Mouse (Mus musculus) adrenal gland, adult (tissue): ENCODE results near the gene Ulbp1.
"Not testable (repeated sequence)": the region's sequence is repeated elsewhere in the genome, so short reads cannot be mapped to it uniquely, and the experiment has no call there.

Source experiments
- DNase-seq, 2 experiments: peaks; one replicate each; pipeline ENCODE4 v3.0.0; 2022 to 2023; ENCODE audit warnings: low spot score in 1 of 2; ENCODE audit not compliant: inconsistent age in 2 of 2

Ulbp1 gene

DNA sequence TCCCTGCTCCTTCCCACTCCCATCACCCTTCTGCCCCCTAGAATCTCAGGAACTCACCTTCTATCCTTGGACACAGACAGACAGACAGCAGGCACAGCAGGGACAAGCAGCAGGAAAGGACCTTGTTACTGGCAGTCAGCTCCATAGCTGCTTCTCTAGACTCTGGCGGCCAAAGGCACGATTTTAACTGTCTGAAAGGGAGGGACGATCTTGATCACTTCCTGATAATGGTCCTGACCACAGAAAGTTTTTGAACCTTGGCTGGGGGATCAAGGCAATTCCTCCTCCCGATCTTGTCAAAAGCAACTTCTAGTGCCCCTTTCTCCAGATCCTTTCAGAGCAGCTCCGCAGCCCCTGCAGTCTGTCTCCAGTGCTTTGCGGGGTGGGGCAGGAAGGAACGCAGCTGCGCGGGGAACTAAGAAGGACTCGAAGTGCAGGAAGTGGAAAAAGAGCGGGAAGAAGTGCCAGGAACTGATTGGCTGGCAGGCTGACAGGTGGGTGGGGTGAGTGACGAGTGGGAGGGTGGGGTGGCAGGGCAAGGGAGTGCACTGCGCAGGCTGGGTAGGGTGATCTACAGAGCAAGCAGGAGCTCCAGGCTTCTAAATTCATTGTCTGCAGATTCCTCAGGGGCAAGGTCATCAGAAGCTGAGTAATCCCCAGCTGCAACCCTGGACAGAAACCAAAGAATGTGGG, at the start of gene Ulbp1:
Ulbp1 (minus strand) TSS at position 442 of the 693 bp plus-strand sequence.
- DNase-seq: peak; percentile 87 to 95

DNA sequence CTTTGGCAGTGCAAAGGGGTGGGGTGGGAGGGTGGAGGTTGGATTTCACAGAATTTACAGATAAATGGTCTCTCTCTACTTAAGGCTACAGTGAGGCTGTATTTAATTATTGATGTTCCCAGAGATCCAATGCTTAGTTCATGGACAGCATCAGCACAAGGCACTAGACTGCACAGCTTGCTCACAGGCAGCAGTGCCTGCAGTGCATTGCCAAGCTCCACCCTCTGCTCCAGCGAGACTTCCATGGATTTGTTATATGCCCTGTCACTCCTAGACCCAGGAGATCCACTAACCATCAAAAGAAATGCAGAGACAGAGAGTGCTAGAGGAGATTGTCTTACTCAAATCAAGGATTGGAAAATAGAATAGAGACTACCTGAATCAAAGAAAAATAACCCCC, 24.7 kb upstream of the Ulbp1 start:
- not testable (repeated sequence) for DNase-seq

DNA sequence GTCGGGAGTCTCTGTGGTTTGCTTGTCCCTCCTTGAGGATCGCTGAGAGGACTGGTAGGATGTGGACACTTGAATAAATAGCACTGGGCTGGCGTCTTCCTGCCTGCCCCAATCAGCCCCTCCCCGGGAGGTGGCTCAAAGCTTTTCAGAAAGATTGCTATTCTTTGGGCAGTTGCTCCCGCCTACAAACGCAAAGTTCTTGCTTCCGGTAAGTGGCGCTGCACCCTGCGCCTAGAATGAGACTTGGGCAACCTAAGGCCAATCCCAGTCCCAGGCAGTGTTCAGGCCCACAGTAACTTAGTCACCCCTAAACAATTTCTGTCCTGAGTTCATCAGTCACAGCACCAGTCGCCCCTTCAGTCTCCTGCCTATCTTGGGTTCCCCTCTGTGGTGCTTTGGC, 18.9 kb upstream of the Ulbp1 start:
- peak; percentile 41 to 87 for DNase-seq

DNA sequence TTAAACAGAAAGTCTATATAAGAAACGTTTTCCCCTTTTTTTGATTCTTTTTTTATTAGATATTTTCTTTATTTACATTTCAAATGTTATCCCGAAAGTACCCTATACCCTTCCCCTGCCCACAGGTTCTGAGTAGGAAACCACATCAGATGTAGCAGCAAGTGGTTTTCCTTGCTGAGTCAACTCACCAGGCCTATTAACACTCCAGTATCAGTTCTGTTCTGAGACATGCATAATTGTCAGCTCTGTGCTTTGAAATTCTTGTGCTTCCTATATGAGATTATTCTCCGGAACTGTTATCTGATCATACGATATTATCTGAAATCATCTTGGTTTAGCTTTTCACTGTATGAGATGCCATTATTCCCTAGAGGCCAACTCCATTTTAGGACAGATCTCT, 10.2 kb upstream of the Ulbp1 start:
- no peak for DNase-seq

DNA sequence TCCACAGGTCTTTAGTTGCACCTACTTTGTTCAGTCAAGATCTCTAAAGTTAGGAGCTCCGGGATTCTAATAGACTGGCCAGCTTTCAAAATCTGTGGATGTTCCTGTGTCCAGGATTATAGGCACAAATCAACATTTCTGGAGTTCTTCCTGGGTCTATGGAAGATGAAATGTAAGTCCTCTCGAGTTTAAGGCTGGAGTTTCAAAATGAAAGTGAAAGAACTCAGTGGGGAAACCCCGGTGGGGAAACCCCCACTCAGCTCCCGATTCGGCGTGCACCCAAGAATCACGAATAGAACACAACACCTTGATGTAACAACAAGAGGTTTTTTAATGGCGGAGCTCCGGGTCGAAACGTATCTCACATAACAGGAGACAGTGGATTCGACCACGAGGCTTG, 787 bp upstream of the Ulbp1 start:
- not testable (repeated sequence) for DNase-seq

DNA sequence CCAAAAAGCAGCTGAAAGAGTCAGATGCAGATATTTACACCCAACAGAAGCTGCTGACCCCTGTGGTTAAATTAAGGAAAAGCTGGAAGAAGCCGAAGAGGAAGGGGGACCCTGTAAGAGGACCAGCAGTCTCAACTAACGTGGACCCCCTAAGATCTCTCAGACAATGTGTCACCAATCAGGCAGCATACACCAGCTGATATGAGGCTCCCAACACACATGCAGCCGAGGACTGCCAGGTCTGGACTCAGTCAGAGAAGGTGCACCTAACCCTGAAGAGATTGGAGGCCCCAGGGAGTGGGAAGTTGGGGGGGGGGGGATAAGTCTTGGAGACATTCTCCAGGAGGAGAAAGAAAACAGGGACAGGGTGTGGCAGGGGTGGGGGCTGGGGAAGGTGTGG, 1.8 kb downstream of the Ulbp1 start:
- no peak for DNase-seq

DNA sequence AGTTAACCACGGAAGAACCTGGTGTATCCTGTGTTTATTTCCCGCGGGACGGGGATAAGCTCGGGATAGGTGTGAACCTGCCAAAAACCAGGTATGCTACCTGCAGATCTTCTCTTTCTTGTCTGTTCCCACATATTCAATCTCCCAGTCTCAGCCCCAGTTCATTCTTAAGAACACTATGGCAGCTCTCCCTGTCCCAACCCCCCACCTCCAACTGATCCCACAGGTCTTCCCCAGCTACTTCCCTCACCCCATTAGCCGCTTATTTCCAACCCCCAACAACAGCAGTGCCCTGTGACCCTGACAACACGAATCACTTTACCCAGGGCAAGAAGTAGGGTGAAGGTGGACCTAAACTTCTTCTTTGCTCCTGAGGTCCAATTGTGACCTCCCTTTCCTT, 3.0 kb downstream of the Ulbp1 start:
- DNase-seq: no peak

DNA sequence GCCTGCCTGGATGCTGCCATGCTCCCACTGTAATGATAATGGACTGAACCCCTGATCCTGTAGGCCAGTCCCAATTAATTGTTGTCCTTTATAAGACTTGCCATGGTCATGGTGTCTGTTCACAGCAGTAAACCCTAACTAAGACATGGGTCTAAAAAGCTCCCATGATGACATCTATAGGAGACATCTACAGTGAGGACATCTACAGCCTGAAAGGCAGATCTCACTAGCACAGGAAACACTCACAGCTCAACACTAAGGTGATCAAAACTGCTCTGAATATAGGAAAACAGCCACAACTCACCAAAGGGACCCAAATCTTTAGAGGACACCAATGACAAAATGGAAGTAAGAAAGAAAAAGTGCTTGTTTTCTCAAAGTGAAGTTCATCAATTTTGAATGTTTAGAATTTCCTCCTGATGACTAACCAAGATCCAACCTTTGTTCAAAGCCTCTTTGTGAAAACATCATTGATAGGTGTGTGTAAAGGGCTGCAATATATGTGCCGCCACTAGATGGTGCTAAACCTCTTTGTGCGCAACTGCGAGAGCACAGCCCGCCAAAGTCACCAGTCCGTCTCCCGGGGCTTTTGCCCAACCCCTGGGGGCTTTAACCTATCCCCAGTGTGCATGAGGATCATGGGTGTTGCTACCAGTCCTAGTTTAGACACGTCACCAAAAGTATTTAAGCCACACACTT, 3.6 kb downstream of the Ulbp1 start:
- DNase-seq: peak; percentile 55 to 89

DNA sequence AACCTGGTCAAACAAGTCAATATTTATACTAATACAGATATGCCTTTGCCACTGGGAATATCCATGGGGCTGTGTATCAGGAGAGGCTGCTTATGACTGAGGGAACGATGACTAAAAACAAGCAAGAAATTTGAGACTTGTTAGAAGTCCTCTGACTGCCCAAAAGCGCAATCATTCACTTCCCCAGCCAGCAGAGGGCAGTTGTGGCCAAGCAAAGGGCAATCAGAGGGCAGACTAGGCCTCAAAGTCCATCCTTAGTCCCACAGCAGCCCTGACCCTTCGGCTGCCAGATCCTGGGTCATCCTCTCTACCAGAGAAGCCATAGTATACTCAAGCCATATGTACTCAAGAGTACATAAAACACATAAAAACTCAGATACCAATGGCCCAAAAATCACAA, 11.4 kb downstream of the Ulbp1 start:
- peak; percentile 20 to 64 for DNase-seq

DNA sequence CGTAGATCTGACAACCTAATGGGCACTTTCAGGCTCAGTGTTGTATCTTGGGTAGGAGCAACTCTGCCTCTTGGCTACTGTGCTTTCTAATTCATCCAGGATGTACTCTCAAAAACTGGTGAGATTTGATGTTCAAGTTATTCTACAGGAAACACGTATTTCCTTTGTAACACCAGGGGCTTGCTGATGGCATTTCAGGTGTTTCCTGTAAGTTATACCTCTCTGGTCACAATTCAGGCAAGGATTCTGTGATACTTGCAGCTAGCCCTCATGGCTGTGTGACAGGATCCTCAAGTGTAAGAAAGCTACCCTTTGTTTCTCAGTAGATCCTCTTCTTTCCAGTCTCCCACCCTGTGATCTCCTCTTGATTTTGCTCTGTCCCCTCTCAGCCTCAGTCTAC, 34.5 kb downstream of the Ulbp1 start:
- DNase-seq: no peak

DNA sequence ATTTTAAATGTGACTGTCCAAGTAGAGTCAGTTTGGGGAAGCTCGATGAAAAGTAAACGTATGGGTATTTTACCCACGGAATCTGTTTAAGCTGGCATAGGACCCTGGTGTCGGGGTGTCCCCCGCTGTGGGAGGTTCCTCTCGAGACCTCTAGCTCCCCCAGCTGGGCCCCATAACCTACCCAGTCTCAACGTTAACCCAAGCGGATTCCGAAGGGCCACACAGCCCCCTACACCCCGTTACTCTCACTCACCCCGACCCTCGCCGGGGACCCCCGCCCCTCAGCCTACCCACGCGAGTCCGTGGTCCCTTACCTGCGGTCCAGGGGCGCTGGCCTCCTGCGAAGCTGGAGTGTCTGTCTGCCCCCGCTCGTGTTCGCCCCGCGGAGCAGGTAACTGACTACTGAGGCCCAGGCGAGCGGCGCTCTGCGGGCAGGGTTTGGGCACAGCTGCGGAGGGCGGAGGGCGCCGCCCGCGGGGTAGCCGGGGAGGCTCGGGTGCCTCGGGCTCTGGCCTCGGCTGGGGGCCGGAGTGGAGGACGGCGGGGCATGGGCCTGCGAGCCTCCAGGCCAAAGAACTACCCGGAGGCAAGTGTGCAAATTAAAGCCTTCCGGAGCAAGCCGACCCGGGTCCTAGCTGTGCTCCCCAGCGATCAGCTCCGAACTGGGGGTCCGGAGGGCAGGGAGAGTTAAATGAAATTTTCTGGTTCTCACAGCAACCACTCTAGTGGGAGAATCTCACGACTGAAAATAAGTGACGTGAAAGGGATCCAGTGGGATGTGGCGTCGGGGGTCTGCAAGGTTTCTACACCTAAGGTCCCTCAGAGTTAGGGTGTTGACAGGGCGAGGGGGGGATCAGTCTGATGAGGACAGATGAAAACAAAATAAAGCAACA, 80.0 kb downstream of the Ulbp1 start:
- DNase-seq: peak in 1 of 2 experiments; percentile 34

DNA sequence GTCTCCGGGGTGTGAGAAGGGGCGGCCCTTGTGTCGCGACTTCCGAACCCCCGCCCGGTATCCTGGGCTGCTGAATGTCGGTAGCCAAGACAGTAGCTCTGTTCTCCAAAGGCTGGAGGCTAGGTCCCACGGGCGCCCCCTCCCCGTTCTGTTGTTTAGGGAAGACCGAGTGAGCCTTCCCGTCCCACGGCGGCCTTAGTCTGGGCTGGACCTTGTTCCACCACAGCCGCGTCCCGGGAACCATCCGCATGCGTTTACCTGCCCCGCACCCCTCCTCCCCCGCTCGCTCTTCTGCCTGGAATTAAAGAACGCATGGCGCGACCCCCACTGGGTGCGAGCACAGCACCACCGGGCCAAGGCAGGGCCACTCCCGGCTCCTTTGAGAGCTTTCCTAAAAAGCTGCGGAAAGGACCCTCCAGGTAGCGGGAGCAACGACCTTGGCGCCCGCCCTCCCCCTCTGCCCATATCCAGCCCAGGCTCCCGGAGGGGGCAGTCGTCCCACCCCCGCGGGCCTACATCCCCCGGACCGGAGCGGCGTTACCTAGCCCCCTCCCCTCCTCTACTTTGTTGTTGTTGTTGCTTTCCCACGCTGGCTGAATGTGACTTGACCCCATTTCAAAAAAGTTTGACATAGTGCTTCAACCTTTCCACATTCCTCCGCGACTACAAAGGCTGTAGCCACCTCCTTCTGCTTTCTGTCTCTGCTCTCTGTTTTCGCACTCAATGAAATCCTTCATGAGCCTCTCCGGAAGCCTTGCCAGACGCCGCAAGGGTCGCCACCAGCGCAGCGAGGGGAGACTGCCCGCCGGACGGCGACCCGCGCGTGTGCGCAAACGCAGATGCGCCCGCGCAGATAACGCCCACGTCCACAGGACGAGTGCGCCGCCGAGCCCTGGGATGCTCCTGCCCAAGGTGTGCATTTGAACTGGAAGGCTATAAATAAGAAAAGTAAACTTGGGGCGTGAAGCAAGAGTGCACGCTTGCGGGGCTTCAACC, 81.2 kb downstream of the Ulbp1 start:
- DNase-seq: peak; percentile 6 to 49

DNA sequence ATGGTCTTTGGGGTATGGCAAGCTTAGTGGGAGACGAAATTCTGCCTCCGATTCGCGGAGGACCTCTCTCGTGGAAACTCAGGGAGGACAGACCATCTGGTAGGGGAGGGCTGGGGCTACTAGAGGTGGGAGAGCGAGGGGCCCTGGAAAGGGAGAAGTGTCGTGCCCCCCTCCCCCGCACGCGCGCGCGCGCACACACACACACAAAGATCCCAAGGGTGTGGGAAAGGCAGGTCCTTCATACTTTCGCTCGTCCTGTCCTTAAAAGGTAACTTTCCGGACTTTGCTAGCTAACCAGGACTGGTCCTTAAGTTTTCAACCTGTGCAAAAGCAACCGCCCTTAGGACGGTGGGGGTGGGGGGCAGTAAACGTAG, 81.9 kb downstream of the Ulbp1 start:
- peak in 1 of 2 experiments; percentile 72 for DNase-seq

DNA sequence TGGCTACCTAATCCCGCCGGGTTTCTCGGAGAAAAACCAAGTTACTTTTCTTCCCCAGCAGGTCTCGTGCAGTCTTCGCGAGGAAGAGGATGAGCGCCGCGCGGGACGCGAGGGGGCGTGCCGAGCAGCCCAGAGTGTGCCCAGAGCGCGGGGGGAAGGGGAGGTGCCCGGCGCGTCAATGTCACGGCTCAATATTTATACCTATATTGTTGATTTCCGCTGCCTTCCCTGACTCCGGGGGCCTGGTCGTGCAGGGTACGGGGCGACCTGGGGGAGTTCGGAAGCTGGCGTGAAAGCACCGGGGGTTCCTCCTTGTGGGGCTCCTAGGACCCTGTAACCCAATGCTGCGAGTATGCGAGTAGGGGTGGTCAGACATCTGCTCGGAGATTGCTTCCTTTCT, 82.3 kb downstream of the Ulbp1 start:
- peak in 1 of 2 experiments; percentile 11 for DNase-seq
